26 mouse cellular contexts compared by ENCODE assay signal in the genomic region with DNA sequence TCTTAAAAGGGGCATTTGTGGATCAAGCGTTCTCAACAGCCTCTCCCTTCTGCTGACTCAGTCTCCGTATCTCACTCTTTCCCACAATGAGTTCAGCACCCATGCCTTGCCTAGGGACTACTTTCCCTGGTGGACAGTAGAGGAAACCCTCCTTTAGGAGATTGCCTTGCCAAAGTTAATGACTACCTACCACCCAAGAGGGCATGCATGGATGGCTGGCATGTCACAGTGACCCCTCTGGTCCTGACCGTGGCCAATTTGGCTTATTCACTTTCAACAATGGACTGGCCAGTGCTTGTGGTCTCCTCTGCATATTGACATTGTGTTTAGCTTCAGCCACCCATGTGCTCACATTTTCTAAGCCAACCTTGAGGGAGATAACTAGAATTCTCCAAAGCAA. TPM values are rescaled to one million over a fixed set of nuclear protein-coding genes. Genes with fewer than 3 reads are reported as not detected.
DNase-seq lines count a peak whose midpoint lies in the region; ATAC-seq and TF ChIP-seq lines count a peak whose summit lies in the region.
"Had no signal": no experiment of that assay in that cellular context is flagged by ENCODE, and none has a peak within 500 bp of the region (broad histone marks: within the 10 kb centered on the region; RNA-seq: fewer than 3 reads in every experiment).

No protein-coding gene starts in this region.

- 0 out of 2 replicates have a peak, but pooled peaks have one; percentile 32 for ATAC-seq in kidney, embryonic 14.5 days (ENCODE audit: low FRiP score, low TSS enrichment)
- ATAC-seq in kidney, embryonic 15.5 days (replicated peaks; ENCODE audit: low FRiP score) = no peak
- peak; percentile 76 for ATAC-seq in kidney, postnatal 0 days (replicated peaks; ENCODE audit: low FRiP score, low read depth)
- no peak for ATAC-seq in hindbrain, embryonic 12.5 days (ENCODE audit: low FRiP score)
- ATAC-seq: forebrain, embryonic 13.5 days; forebrain, embryonic 16.5 days; Patski had no signal

- H3K4me3 ChIP-seq in kidney, adult 2 months (ENCODE audit: insufficient read depth, low read depth, low read length) = no peak overlapping the region
- no peak overlapping the region for H3K4me3 ChIP-seq in kidney, embryonic 14.5 days (ENCODE audit: low read length)
- H3K4me3 ChIP-seq in kidney, embryonic 15.5 days (replicated peaks) = no peak overlapping the region
- H3K4me3 ChIP-seq in kidney, postnatal 0 days (replicated peaks; ENCODE audit: low read depth, low read length) = no peak overlapping the region
- no peak overlapping the region for H3K4me3 ChIP-seq in hindbrain, embryonic 12.5 days
- H3K4me3 ChIP-seq: forebrain, embryonic 10.5 days; forebrain, embryonic 13.5 days; heart, adult 2 months; heart, embryonic 10.5 days; heart, embryonic 13.5 days had no signal

- H3K4me2 ChIP-seq in kidney, embryonic 14.5 days (replicated peaks; ENCODE audit: low read depth, low read length) = no peak overlapping the region
- H3K4me2 ChIP-seq in kidney, embryonic 15.5 days = no peak overlapping the region
- H3K4me2 ChIP-seq in kidney, postnatal 0 days (ENCODE audit: low read length) = no peak overlapping the region
- H3K4me2 ChIP-seq in hindbrain, embryonic 12.5 days (replicated peaks) = no peak overlapping the region
- H3K4me2 ChIP-seq: forebrain, embryonic 13.5 days had no signal

- no peaks in the 10 kb centered on the region for H3K27me3 ChIP-seq in kidney, adult 2 months (replicated peaks; ENCODE audit: control insufficient read depth, insufficient read depth, low read length)
- no peaks in the 10 kb centered on the region for H3K27me3 ChIP-seq in kidney, embryonic 14.5 days (ENCODE audit: control insufficient read depth, insufficient read depth, low read length)
- no peaks in the 10 kb centered on the region for H3K27me3 ChIP-seq in kidney, embryonic 15.5 days
- H3K27me3 ChIP-seq in kidney, postnatal 0 days (ENCODE audit: insufficient read depth, low read length) = no peaks in the 10 kb centered on the region
- H3K27me3 ChIP-seq in hindbrain, embryonic 12.5 days = no peaks in the 10 kb centered on the region
- H3K27me3 ChIP-seq: CH12.LX; forebrain, embryonic 13.5 days; heart, embryonic 13.5 days; Patski had no signal

- no peaks in the 10 kb centered on the region for H3K9me3 ChIP-seq in kidney, embryonic 14.5 days (ENCODE audit: control insufficient read depth, low read length)
- H3K9me3 ChIP-seq in kidney, embryonic 15.5 days (replicated peaks) = no peaks in the 10 kb centered on the region
- H3K9me3 ChIP-seq in kidney, postnatal 0 days (replicated peaks; ENCODE audit: low read length) = no peaks in the 10 kb centered on the region
- no peaks in the 10 kb centered on the region for H3K9me3 ChIP-seq in hindbrain, embryonic 12.5 days (replicated peaks)
- H3K9me3 ChIP-seq: forebrain, embryonic 10.5 days; forebrain, embryonic 13.5 days; G1E; heart, embryonic 10.5 days had no signal

- H3K36me3 ChIP-seq in kidney, adult 2 months (ENCODE audit: control insufficient read depth, insufficient read depth, low read length) = no peaks in the 10 kb centered on the region
- H3K36me3 ChIP-seq in kidney, embryonic 14.5 days (ENCODE audit: control insufficient read depth, insufficient read depth, low read length) = no peaks in the 10 kb centered on the region
- H3K36me3 ChIP-seq in kidney, embryonic 15.5 days = no peaks in the 10 kb centered on the region
- no peaks in the 10 kb centered on the region for H3K36me3 ChIP-seq in kidney, postnatal 0 days (ENCODE audit: insufficient read depth, low read length)
- no peaks in the 10 kb centered on the region for H3K36me3 ChIP-seq in hindbrain, embryonic 12.5 days
- H3K36me3 ChIP-seq: forebrain, embryonic 10.5 days; G1E; heart, embryonic 10.5 days had no signal

- 63% methylated on average over 3 of the region's 3 CpGs for WGBS in kidney, adult 2 months
- WGBS in kidney, embryonic 14.5 days = 81% methylated on average over 3 of the region's 3 CpGs
- WGBS in kidney, embryonic 15.5 days = 84% methylated on average over 3 of the region's 3 CpGs
- WGBS in kidney, postnatal 0 days = 77% methylated on average over 3 of the region's 3 CpGs
- WGBS in hindbrain, embryonic 12.5 days = 79% methylated on average over 3 of the region's 3 CpGs

- no peak for TF ChIP-seq CTCF in kidney, adult 2 months (conservative IDR thresholded peaks at IDR 0.05; ENCODE audit: insufficient read depth, insufficient read length, low read depth, low read length)
- no peak for TF ChIP-seq CTCF in kidney, postnatal 0 days (IDR thresholded peaks at IDR 0.05; ENCODE audit: low read depth)

- H3K4me1 ChIP-seq in kidney, adult 2 months (ENCODE audit: control insufficient read depth, insufficient read depth, low read length) = peaks cover 3% of the 10 kb centered on the region; the same call in 1 of the 2 replicates
- H3K4me1 ChIP-seq in kidney, embryonic 14.5 days (ENCODE audit: control insufficient read depth, insufficient read depth, low read length) = 0 out of 2 replicates have a peak, but pooled peaks cover 12% of the 10 kb centered on the region
- peaks cover 21% of the 10 kb centered on the region for H3K4me1 ChIP-seq in kidney, embryonic 15.5 days
- H3K4me1 ChIP-seq in kidney, postnatal 0 days (replicated peaks; ENCODE audit: insufficient read depth, low read length) = peaks cover 7% of the 10 kb centered on the region; the same call in 1 of the 2 replicates
- H3K4me1 ChIP-seq in hindbrain, embryonic 12.5 days = 0 out of 2 replicates have a peak, but pooled peaks cover 3% of the 10 kb centered on the region
- H3K4me1 ChIP-seq: forebrain, embryonic 10.5 days; forebrain, embryonic 13.5 days had no signal

- no peak for TF ChIP-seq POLR2A in kidney, adult 2 months (IDR thresholded peaks at IDR 0.05; ENCODE audit: low read depth, low read length)

- no peak overlapping the region for H3K27ac ChIP-seq in kidney, adult 2 months (ENCODE audit: insufficient read depth, low read depth, low read length)
- no peak overlapping the region for H3K27ac ChIP-seq in kidney, embryonic 14.5 days (ENCODE audit: low read depth, low read length)
- 0 out of 2 replicates have a peak overlapping the region, but pooled peaks have one; percentile 7 for H3K27ac ChIP-seq in kidney, embryonic 15.5 days
- 0 out of 2 replicates have a peak overlapping the region, but pooled peaks have one; percentile 13 for H3K27ac ChIP-seq in kidney, postnatal 0 days
- no peak overlapping the region for H3K27ac ChIP-seq in hindbrain, embryonic 12.5 days
- H3K27ac ChIP-seq: forebrain, embryonic 10.5 days; forebrain, embryonic 13.5 days; heart, adult 2 months; heart, embryonic 13.5 days had no signal

- H3K9ac ChIP-seq in kidney, embryonic 14.5 days (ENCODE audit: low read depth, low read length) = no peak overlapping the region
- H3K9ac ChIP-seq in kidney, embryonic 15.5 days = no peak overlapping the region
- H3K9ac ChIP-seq in kidney, postnatal 0 days (ENCODE audit: low read depth, low read length) = no peak overlapping the region
- H3K9ac ChIP-seq in hindbrain, embryonic 12.5 days = no peak overlapping the region
- H3K9ac ChIP-seq: forebrain, embryonic 13.5 days had no signal

- peak; percentile 36 for DNase-seq in kidney, adult 2 months
- DNase-seq in kidney, postnatal 4 days = no peak
- no peak for DNase-seq in kidney, adult 18-20 months
- no peak for DNase-seq in kidney, postnatal 0 days (ENCODE audit: low spot score)
- DNase-seq: adrenal gland, postnatal 10 days; adrenal gland, postnatal 36 days; B cell, adult 2 months; cerebellum, adult 18-20 months; cerebellum, adult 9-10 months; cerebellum, postnatal 14 days; gastrocnemius, postnatal 10 days; gastrocnemius, postnatal 36 days; heart, adult 2 months; heart, postnatal 14 days; heart, postnatal 4 days had no signal

RNA-seq across cellular contexts. Expression of a gene that starts 19.8 kb away (rescaled TPM):
- 9.7 and 12.6 TPM in 2 replicates for polyA plus RNA-seq in kidney, adult 2 months (2012; rRNA removed)
- polyA plus RNA-seq in kidney, embryonic 14.5 days (2014; fragmentation: Nextera tagmentation; extraction: Ambion mirVana) = 8.0 and 15.1 TPM in 2 replicates
- polyA plus RNA-seq in kidney, embryonic 15.5 days (2015; fragmentation: Nextera tagmentation; extraction: Ambion mirVana) = 11.1 and 15.8 TPM in 2 replicates
- polyA plus RNA-seq in kidney, postnatal 0 days (2015; fragmentation: Nextera tagmentation; extraction: Ambion mirVana) = 9.3 and 9.5 TPM in 2 replicates
- polyA plus RNA-seq in hindbrain, embryonic 12.5 days (2016; fragmentation: Nextera tagmentation; extraction: Ambion mirVana) = 1.3 and 1.4 TPM in 2 replicates

Comparison
In these comparisons a context has a peak if more than half of its experiments do, and no peak if none do; other contexts are left out.
1. H3K27ac ChIP-seq: peak in kidney, embryonic 15.5 days (single experiment) and kidney, postnatal 0 days (single experiment); none in kidney, adult 2 months (single experiment), kidney, embryonic 14.5 days (single experiment) and hindbrain, embryonic 12.5 days (single experiment).
2. ATAC-seq: peak in kidney, embryonic 14.5 days (single experiment) and kidney, postnatal 0 days (single experiment); none in kidney, embryonic 15.5 days (single experiment) and hindbrain, embryonic 12.5 days (single experiment).